Mouse (Mus musculus): ENCODE measurements around the gene Elmod3. TPM values are rescaled to one million over a fixed set of nuclear protein-coding genes. Genes with fewer than 3 reads are reported as not detected.

Elmod3 gene
- 12.0 and 12.6 TPM in 2 replicates for polyA plus RNA-seq (2012; ENCODE audit: insufficient read depth, insufficient read length, missing spikeins)

- Histone ChIP-seq H3K27ac (ENCODE audit: insufficient read depth, low read depth, low read length) (peak within 1 kb of the TSS; percentile 48; the same call in 1 of the 2 replicates), H3K4me3 (ENCODE audit: insufficient read depth, low read length) (peak within 1 kb of the TSS; percentile 89), H3K4me1 (ENCODE audit: control insufficient read depth, insufficient read depth, low read length) (peaks cover 13% of the 10 kb centered on the region)
- TF ChIP-seq CTCF (IDR thresholded peaks at IDR 0.05; ENCODE audit: low read depth, low read length): no peak
- TF ChIP-seq POLR2A (IDR thresholded peaks at IDR 0.05; ENCODE audit: borderline replicate concordance, low read depth, low read length): peak; percentile 61; the same call in 1 of the 2 replicates
These were observed at the start of gene Elmod3, which contains the start of gene Retsat for GRCm38 (mm10) chr6:72597956-72598753. Gene Elmod3, minus strand, starts transcription at chr6:72598413. Gene Retsat, plus strand, starts transcription at chr6:72598475.

- peak; percentile 57 for TF ChIP-seq CTCF (IDR thresholded peaks at IDR 0.05; ENCODE audit: low read depth, low read length)
- no peak for TF ChIP-seq POLR2A (IDR thresholded peaks at IDR 0.05; ENCODE audit: borderline replicate concordance, low read depth, low read length)
- Histone ChIP-seq H3K4me3 (ENCODE audit: insufficient read depth, low read length) (no peak overlapping the region), H3K4me1 (ENCODE audit: control insufficient read depth, insufficient read depth, low read length) (no peaks in the 10 kb centered on the region), H3K27ac (ENCODE audit: insufficient read depth, low read depth, low read length) (no peak overlapping the region)
These were observed 49.2 kb upstream of the Elmod3 start for GRCm38 (mm10) chr6:72647383-72647820.

GRCm38 (mm10) chr6:72645364-72645763, 47.2 kb upstream of the Elmod3 start:
- no peak overlapping the region for H3K4me3 ChIP-seq (ENCODE audit: insufficient read depth, low read length)
- no peak for TF ChIP-seq POLR2A (IDR thresholded peaks at IDR 0.05; ENCODE audit: borderline replicate concordance, low read depth, low read length)
- TF ChIP-seq CTCF (IDR thresholded peaks at IDR 0.05; ENCODE audit: low read depth, low read length): no peak
- H3K27ac ChIP-seq (ENCODE audit: insufficient read depth, low read depth, low read length): no peak overlapping the region
- no peaks in the 10 kb centered on the region for H3K4me1 ChIP-seq (ENCODE audit: control insufficient read depth, insufficient read depth, low read length)

GRCm38 (mm10) chr6:72644576-72644975, 46.4 kb upstream of the Elmod3 start:
- Histone ChIP-seq H3K4me3 (ENCODE audit: insufficient read depth, low read length) (no peak overlapping the region), H3K27ac (ENCODE audit: insufficient read depth, low read depth, low read length) (no peak overlapping the region), H3K4me1 (ENCODE audit: control insufficient read depth, insufficient read depth, low read length) (no peaks in the 10 kb centered on the region)
- TF ChIP-seq CTCF (IDR thresholded peaks at IDR 0.05; ENCODE audit: low read depth, low read length): no peak
- no peak for TF ChIP-seq POLR2A (IDR thresholded peaks at IDR 0.05; ENCODE audit: borderline replicate concordance, low read depth, low read length)

GRCm38 (mm10) chr6:72641218-72641954, 43.2 kb upstream of the Elmod3 start:
- Histone ChIP-seq H3K27ac (ENCODE audit: insufficient read depth, low read depth, low read length) (no peak overlapping the region), H3K4me1 (ENCODE audit: control insufficient read depth, insufficient read depth, low read length) (no peaks in the 10 kb centered on the region), H3K4me3 (ENCODE audit: insufficient read depth, low read length) (no peak overlapping the region)
- TF ChIP-seq CTCF (IDR thresholded peaks at IDR 0.05; ENCODE audit: low read depth, low read length) (no peak), POLR2A (IDR thresholded peaks at IDR 0.05; ENCODE audit: borderline replicate concordance, low read depth, low read length) (no peak)

- TF ChIP-seq POLR2A (IDR thresholded peaks at IDR 0.05; ENCODE audit: borderline replicate concordance, low read depth, low read length) (no peak), CTCF (IDR thresholded peaks at IDR 0.05; ENCODE audit: low read depth, low read length) (no peak)
- no peak overlapping the region for H3K4me3 ChIP-seq (ENCODE audit: insufficient read depth, low read length)
- H3K27ac ChIP-seq (ENCODE audit: insufficient read depth, low read depth, low read length): no peak overlapping the region
- no peaks in the 10 kb centered on the region for H3K4me1 ChIP-seq (ENCODE audit: control insufficient read depth, insufficient read depth, low read length)
These were observed 38.7 kb upstream of the Elmod3 start for GRCm38 (mm10) chr6:72636940-72637339.

- Histone ChIP-seq H3K27ac (ENCODE audit: insufficient read depth, low read depth, low read length) (no peak overlapping the region), H3K4me3 (ENCODE audit: insufficient read depth, low read length) (no peak overlapping the region), H3K4me1 (ENCODE audit: control insufficient read depth, insufficient read depth, low read length) (no peaks in the 10 kb centered on the region)
- TF ChIP-seq POLR2A (IDR thresholded peaks at IDR 0.05; ENCODE audit: borderline replicate concordance, low read depth, low read length) (no peak), CTCF (IDR thresholded peaks at IDR 0.05; ENCODE audit: low read depth, low read length) (peak; percentile 69)
These were observed 37.7 kb upstream of the Elmod3 start for GRCm38 (mm10) chr6:72635760-72636431.

GRCm38 (mm10) chr6:72634311-72634710, 36.1 kb upstream of the Elmod3 start:
- Histone ChIP-seq H3K4me1 (ENCODE audit: control insufficient read depth, insufficient read depth, low read length) (no peaks in the 10 kb centered on the region), H3K4me3 (ENCODE audit: insufficient read depth, low read length) (no peak overlapping the region), H3K27ac (ENCODE audit: insufficient read depth, low read depth, low read length) (no peak overlapping the region)
- no peak for TF ChIP-seq POLR2A (IDR thresholded peaks at IDR 0.05; ENCODE audit: borderline replicate concordance, low read depth, low read length)
- no peak for TF ChIP-seq CTCF (IDR thresholded peaks at IDR 0.05; ENCODE audit: low read depth, low read length)

- H3K27ac ChIP-seq (ENCODE audit: insufficient read depth, low read depth, low read length): no peak overlapping the region
- TF ChIP-seq CTCF (IDR thresholded peaks at IDR 0.05; ENCODE audit: low read depth, low read length) (no peak), POLR2A (IDR thresholded peaks at IDR 0.05; ENCODE audit: borderline replicate concordance, low read depth, low read length) (no peak)
- H3K4me3 ChIP-seq (ENCODE audit: insufficient read depth, low read length): no peak overlapping the region
- H3K4me1 ChIP-seq (ENCODE audit: control insufficient read depth, insufficient read depth, low read length): no peaks in the 10 kb centered on the region
These were observed 33.5 kb upstream of the Elmod3 start for GRCm38 (mm10) chr6:72631700-72632099.
